Mouse (Mus musculus): Measurements from ENCODE around the gene Fcgr1.
"Not testable (repeated sequence)": the region's sequence is repeated elsewhere in the genome, so short reads cannot be mapped to it uniquely, and the experiment has no call there.

DNA sequence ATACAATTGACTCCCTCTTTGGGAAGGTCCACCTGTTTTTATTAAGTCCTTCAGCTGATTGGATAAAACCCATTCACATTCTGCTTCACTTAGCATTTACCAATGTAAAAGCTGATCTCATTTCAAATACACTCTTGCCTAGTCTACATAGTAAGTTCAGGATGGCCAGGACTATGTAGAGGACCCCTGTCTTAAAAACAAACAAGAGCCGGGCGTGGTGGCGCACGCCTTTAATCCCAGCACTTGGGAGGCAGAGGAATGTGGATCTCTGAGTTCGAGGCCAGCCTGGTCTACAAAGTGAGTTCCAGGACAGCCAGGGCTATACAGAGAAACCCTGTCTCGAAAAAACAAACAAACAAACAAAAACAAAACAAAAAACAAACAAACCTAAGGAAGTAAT, 30.0 kb upstream of the Fcgr1 start:
- TF ChIP-seq CTCF, POLR2A (IDR thresholded peaks at IDR 0.05; ENCODE audit: insufficient read depth, low read depth, low read length): not testable (repeated sequence)

All from olfactory bulb, adult 2 months (tissue).